Mouse (Mus musculus): ENCODE results near the gene Wdhd1. TPM values are rescaled to one million over a fixed set of nuclear protein-coding genes. Genes with fewer than 3 reads are reported as not detected.

The Wdhd1 gene
- total RNA-seq, 2 experiments from 2014 or later: 14.9 to 15.7 TPM

Other genes with a start within 250 kb of the Wdhd1 start
- gene Gch1, start 87.4 kb downstream of the Wdhd1 start, total RNA-seq (2021): 10 to 100 TPM; 42.3 to 43.9 TPM
- 10 to 100 TPM; 19.2 to 23.9 TPM for gene Socs4, start 74 bp upstream of the Wdhd1 start, total RNA-seq (2021)
- gene Mapk1ip1l, start 21.4 kb upstream of the Wdhd1 start, total RNA-seq (2021): 100 to 1,000 TPM; 106 to 110 TPM
- gene Lgals3, start 90.9 kb upstream of the Wdhd1 start, total RNA-seq (2021): 10 to 100 TPM in 1 of 2 experiments, 1 to 10 TPM in 1; 5.9 to 11.8 TPM
- 10 to 100 TPM; 20.6 to 26.8 TPM for gene Dlgap5, start 141.6 kb upstream of the Wdhd1 start, total RNA-seq (2021)
- gene Fbxo34, start 173.6 kb upstream of the Wdhd1 start, total RNA-seq (2021): 10 to 100 TPM; 30.0 to 30.6 TPM

All from adrenal gland, postnatal 4 days (tissue).